Mouse (Mus musculus) c-Kit-positive CD71-positive TER-119-positive erythroid progenitor cells, embryonic 14.5 days (primary cell): ENCODE results near the gene AL607142.1.

ENCODE experiments used
- DNase-seq: peaks from one replicate; pipeline ENCODE4 v3.0.0-alpha.2; 2013; ENCODE audit warnings: low spot score

AL607142.1 gene

DNA sequence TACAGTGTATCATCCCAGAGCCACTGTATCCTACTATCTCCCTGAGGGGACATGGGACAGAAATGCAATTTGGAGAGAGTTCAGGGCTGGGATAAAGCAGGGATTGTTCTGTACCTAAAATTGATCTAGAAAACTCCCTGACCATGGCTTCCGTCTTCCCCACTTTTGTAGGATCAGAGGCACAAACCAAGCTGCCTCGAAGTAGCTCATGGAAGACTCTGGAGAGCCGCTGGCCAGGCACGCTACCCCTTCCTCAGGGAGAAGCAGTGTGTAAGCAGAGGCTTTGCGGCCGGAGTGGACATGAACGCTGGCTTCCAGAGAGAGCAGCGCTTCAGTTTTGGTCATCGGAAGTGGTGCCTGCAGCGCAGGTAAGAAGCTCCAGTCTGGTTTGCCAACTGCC, at the start of gene AL607142.1:
Gene AL607142.1, plus strand, starts transcription at position 301 of the 400 bp plus-strand sequence.
- no peak for DNase-seq

DNA sequence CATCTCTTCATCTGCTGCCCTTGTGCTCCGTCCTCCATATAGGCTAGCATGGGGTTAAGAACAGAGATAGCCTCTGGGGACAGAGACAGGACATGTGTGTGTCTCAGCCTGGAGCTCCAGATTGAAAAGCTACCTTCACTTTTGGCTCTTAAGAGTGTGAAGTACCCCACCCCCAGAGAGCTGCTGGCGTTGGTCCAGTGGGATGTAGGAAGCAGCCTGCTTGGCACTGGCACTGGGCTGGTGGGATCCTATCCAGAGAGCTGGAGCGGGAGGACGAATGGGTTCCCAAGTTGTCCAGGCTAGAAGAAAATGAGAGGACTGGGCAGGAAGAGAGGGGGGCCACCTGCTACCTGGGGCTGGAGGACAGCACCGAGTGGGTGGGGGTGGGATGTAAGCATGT, 46.4 kb upstream of the AL607142.1 start:
- DNase-seq: no peak

DNA sequence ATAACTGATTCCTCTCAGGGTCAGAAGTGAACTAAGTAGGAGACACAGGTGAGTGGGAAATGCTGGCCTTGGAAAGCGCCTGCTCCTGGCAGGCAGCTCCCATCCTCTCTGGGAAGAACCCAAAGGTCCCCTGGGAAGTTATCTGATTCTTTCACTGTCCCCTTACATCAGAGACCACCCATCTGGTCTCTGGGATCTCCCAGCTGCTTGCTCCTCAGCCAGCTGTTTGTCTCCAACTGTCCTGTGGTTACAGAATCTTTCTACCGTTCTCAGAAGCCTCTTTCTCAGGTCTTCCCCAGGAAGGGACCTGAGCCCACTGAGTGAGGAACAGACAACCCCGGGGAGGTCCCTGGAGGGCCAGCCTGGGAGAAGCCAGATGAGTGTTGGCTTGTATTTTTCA, 42.4 kb upstream of the AL607142.1 start:
- no peak for DNase-seq

DNA sequence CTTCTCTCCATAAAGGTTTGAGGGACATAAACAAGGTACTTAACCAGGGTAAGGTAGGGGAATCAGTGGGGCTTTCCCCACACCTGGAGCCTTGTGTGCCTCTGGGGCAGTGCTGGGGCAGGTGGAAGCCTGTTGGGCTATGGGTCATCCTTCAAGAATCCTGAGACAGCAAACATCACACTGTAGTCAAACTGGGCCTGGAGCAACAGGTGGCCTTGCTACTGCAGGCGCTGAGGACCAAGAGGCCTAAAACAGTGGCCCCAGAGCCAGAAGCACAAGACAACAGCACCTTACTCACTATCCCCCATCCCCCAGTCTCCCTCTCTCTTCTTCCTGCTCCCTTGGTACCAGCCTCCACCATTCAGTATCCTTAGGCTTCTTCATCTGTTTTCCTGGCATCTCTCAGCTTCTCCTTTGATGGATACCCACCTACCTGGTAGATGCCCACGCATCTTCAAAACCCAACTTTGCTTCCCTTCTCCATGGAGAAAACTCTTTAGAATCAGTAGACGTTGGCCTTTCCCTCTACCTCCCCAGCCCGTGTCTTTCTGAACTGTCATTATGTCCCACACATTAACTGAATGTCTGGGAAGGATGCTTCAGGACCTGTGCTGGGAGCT, 41.5 kb upstream of the AL607142.1 start:
- no peak for DNase-seq

DNA sequence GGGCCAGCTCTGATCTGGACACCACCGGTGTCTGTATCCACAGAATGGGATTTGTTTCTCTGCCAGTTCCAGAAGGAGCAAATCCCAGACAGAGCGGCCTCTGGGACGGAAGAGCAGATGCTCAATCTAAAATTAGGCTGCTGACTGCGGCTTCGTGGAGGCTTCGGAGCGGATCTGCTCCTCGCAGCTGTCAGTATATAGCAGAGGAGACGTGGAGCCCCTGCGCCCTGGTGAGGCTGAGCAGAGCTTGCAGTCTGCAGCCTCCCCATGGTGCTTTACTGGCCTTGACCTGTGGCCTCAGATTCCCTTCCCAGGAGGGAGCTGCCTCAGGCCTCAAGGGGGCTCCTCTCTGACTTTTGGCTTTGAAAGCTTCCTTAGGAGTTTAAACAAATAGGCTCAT, 40.7 kb upstream of the AL607142.1 start:
- DNase-seq: no peak

DNA sequence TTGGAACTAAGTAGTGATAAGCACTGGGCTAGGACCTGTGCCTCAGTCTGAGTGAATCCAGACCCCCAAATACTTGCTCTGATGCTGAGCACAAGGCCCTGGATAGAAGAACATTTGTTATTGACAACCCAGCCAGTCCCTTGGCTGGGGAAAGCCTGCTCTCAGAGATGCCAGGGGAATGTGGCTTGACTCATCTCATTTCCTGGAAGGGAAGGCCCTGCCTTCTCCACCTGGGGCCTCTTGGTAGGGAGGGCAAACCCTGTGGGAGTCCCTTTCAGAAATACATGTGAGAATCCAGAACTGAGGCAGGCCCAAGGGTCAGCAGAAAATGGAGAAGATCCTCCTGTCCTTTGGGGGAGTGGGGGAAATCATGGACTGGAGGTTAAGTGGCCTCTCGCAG, 37.1 kb upstream of the AL607142.1 start:
- no peak for DNase-seq

DNA sequence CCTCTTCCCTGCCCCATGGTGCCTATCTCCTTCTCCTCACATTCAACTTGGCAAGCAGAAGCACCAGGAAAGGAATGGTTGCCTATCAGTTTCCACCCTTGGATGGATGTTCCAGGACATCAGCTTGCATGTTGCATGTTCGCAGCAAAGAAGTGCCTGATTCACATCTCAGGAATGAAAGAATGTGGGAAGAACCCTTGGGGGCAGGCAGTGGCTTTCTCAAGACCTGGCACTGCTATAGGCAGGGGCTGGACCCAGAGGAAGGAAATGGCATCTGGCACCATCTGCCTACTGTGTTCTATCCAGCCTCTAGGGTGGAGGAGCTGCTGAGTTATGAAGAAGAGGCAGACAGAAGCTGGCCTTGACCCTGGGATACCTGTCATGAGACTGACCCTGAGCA, 34.9 kb upstream of the AL607142.1 start:
- no peak for DNase-seq

DNA sequence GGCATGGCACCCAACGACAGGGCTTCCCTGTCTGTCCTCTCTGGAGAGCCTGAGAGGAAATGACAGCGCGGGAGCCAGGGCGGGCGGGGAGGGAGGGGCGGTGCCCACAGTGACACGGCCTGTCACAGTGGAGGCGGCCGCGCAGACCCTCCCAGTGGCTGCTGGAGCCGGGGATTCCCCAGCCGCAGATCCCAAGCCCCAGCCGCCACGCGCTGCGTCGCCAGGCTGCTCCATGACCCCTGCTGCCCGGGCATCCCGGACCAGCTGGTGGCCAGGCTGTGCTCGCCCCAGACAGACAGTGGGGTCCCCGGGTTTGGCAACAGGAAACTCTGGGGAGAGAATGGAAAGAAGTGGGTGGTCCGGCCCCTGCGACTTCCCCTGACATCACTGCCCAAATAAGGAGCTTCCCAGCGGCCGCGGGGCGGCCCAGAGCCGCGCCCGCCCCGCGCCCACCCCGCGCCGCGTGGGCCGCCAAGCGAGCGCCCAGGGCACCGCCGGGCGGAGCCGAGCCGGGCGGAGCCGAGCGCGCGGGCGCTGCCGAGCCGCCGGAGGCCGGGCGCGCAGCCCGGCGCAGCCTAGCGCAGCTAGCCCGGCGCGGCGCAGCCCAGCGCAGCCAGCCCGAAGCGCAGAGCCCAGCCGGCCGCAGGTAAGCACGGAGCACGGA, 32.3 kb upstream of the AL607142.1 start:
- DNase-seq: no peak

DNA sequence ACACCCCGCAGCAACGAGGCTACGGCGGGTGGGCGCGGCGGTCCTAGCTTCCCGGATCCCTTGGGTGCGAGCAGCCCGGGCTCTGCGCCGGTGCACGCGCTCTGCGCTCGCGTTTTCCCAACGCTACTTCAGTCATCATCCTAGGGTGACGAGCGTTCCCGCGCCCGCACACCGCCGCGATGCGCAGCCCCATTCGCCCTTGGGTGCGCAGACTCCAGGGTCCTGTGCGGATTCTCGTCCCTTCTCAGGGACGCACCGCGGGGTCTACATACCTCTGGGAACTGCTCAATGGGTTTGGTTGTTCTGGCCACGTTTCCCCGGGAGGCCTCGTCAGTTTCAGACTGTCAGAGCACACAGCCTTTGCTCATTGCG, 31.8 kb upstream of the AL607142.1 start:
- no peak for DNase-seq

DNA sequence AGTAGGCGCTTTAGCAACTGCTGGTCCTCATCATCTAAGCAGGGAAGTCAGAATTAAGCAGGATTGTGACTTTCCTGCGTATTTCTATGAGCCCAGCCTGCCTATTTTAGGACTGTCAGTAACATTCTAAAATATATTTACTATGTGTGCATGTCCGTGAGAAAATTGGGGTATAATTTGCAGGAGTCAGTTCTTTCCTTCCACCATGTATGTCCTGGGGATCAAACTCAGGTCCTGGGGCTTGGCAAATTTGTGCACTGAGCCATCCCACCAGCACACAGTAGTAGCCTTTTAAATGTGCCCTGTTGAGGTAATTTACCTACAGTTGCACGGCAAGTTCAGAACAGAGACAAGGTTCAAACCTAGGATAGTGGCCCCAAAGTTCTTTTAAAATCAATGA, 28.5 kb upstream of the AL607142.1 start:
- DNase-seq: no peak

DNA sequence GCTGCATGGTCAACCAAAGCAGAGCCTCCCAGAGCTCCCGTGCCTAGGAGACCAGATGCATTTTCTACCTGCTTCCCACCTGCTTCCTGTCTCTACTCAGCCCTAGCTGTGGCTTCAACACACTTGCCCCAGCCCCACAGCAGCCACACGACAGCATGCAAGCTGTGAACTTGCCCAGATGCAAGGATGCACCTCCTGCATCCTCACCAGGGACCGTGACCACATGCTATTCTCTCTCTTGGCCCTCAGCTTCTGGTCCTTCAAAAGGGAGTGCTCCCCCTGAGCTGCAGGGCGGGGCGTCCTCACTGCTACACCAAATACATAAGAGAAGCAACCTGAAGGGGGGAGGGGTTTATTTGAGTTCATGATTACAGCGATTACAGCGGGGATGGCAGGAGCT, 27.8 kb upstream of the AL607142.1 start:
- DNase-seq: no peak

DNA sequence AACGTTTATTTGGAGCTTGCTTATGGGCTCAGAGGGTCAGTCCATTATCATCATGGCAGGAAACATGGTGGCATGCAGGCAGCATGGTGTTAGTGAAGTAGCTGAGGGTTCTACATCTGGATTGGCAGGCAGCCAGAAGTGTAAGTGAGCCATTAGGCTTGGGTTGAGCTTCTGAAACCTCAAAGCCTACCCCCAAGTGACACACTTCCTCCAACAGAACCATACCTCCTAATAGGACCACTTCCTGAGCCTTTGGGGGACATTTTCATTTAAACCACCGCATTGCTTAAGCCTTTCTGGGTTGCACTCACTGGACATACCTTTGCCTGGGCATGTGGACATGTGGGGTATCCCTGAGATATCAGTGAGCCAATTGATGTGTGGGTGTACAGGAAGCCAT, 23.3 kb upstream of the AL607142.1 start:
- DNase-seq: no peak

DNA sequence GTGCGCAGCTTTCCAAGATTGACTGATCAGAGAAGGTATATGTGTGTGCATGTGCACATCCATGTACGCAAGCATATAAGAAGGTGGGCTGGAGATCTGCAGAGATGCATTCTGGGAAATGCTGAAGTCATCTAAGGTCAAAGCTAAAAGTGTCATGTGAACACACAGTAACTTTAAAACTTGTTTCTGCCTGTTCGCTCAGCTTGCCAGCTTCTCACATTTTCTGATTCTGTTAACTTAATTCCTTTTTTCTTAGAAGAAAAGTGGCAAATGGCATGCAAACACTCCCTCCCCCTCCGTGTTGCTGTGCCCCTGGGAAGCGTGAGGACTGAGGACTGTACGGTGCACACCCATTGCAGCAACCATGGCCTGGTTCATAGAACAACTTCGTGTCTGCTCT, 22.3 kb upstream of the AL607142.1 start:
- no peak for DNase-seq

DNA sequence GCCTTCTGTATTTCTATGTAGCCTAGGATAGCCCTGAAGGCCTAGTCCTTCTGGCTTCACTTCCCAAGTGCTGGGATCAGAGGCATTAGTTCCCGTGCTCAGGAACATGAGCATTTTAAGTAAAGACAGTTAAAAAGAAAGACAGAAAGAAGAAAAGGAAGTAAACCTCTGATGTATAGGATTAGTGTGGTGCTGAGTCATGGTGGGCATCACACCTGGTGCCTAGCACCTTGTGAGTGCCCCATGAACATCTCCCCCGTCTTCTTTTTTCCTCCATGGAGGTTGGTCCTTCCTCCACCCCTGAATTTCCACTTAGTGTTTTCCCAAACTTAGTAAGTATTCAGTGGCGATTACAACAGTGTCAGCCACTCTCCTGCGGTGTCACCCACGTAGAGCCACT, 20.2 kb upstream of the AL607142.1 start:
- no peak for DNase-seq

DNA sequence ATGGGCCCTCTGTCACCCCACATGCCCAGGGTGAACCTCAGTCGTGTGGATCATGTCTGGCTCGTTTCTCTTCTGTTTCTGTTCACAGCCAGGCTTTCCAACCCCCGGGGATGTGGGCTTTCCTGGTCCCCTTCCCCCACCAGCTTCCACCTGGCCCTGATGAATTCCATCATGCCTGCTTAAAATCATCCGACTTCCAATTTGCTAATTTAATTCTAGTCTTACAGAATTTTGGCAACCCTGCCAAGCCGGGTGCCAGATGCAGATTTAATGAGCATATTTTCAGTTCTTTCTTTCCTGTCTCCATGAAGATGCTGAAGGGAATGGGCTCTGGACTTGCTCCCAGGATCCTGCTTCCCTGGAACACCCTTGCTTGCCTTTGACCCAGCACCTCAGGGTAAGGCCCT, 19.7 kb upstream of the AL607142.1 start:
- no peak for DNase-seq

DNA sequence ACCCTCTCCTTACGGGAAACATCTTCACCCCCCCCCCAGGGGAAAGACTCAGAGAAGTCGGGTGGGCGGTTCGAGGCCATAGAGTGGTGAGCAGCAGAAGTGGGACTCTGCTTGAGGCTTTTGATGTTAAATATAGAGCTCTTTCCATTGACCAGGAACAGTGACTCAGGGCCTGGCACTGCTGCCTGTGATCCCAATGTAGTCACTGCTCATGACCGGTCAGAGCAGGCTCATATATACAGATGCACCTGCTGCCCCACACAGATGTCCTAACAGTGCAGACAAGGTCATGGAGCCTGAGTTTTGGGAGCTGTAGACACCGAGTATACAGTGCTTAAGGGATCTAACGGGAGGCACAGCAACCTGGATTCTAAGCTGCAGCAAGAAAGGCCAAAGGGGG, 18.9 kb upstream of the AL607142.1 start:
- no peak for DNase-seq

DNA sequence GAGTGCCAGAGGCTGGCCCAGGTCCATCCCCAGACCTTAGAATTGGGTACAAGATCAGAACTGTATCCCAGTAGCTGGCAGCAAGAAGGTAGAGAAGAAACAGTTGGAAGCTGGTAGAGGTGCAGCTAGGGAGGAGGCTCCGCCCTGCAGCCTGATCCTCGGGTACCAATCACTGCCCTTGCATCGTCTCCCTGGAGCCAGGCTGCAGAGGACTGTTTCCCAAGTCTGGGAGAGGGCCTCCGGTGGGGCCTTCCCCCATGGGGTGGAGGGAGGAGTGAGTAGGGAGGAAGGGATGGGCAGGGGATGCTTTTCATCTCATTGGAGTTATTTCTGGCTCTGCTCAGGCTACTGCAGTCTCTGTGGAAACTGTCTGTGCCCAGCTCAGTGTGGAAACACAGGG, 17.7 kb upstream of the AL607142.1 start:
- DNase-seq: no peak

DNA sequence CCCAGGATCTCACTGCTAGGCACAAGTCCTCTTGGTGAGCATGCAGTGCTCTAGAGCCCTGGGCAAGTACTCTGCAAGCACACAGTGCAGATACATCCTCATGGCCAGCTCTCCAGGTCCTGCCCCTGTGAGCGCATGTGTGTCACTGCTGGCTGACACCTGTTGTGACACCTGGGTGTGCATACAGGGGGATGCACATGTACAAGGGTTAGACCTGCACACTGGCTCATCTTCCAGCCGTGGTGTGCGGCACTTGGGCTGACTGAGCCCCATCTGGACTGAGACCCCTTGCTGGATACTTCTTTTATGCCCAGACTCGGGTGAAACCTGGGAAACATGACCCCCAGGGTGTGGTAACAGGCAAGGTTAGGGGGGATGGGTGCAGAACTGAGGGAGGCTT, 16.5 kb upstream of the AL607142.1 start:
- DNase-seq: no peak

DNA sequence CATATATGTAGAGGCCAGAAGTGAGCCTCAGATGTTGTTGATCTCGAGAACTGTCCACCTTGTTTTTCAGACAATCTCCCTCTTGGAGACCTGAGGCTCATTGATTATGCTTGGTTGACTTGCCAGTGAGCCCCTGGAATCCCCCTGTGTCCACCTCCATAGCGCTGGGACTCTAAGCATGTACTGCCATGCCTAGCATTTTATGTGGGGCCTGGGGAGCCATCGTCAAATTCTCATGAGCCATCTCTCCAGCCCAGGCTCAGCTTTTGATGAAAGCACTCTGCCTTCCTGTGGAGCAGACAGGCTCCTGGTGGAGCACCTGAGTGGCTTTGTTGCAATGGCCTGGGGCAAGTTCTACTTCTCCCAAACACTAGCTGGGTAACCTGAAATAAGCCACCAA, 14.9 kb upstream of the AL607142.1 start:
- DNase-seq: no peak

DNA sequence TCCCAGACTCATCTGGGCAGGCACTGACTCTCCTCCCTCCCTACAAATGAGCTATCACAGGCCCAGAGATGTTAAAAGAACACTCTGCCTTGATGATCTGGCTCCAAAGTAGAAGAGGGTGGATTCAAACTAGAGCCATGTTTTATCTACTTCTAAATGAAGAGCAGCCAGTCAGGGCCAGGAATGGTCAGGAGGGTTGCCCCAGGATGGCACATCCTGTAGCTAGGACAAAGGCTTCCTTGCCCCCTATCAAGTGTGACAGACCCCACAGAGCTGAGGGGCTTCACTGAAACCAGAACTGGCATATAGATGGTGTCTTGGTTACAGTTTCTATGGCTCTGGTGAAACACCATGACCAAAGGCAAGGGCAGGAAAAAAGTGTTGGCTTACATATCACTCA, 12.3 kb upstream of the AL607142.1 start:
- no peak for DNase-seq

DNA sequence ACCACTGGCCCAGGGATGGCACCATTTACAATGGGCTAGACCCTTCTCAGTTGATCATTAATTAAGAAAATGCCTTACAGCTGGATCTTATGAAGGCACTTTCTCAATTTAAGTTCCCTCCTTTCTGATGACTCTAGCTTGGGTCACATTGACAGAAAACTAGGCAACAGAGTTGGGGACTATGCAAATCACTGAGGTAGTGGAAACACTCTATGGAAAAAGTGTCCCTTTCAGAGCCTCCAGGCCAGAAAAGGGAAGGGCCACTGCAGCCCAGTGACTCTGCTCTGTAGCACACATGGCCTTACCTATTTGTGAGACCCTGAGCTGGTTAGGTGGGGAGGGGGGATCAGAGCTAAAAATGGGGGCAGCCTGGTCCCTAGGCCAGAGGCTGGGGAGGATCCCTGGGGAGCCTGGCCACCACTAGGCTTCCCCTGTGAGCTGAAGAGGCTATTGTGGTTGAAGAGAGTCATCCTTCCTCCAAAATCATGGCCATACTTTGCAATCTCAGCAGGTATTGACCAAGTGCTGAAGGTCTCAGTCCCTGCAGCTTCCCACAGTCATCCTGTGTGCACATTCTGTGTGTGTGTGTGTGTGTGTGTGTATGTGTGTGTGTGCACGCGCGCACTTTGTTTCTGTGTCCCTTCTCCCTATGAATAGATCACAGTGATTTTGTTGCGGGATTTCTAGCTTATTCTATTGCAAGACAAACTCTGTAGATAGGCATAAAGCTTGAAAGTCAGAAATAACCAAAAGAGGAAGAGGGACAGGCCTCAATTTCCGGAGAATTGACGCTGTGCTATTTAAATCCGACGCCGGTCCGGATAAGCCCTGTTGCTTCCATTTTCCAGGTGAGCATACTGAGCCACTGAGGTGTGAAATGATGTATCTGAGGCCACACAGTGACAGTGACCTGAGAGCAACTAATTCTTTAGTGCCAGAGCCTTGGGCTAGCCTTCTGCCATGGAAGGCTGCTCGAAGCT, 11.5 kb upstream of the AL607142.1 start:
- DNase-seq: no peak

DNA sequence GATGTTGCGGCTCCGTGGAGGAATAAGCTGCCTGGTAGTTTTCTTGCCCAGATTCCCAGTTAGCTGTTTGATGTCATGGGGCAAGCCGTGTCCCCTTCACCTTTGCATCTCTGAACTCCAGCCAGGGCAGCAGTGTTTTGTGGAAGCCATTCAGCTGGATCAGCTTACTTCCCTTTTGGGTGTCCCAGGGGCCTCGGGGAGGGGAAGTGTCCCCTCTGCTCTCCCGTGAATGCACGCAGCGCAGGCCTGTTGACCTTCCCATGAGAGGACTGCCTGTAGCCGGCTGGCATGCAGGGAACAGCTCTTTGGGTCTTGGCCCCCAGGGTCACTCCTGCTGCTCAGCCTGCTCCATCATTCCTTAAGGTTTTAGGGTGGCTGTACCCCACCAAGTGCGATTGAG, 10.7 kb upstream of the AL607142.1 start:
- no peak for DNase-seq

DNA sequence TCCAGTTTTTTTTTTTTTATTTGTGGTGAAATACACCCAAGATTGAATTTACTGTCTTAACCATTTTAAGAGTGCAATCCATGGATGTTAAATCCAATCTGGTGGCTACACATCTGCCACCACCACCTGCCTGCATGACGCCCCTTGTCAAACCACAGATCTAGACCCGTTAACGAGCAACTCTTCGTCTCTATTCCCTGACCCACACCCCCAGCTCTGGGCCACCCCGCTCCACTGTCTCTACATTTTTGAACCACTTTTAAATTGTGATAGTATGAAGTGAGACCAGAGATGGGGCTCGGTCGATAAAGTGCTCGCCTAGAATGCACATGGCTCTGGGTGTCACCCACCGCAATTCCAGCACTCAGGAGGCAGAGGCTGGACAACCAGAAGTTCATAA, 8.3 kb upstream of the AL607142.1 start:
- DNase-seq: no peak
